Mouse (Mus musculus): ENCODE data around the gene Sertad1. TPM values are rescaled to one million over a fixed set of nuclear protein-coding genes. Genes with fewer than 3 reads are reported as not detected.

Sertad1 gene
- total RNA-seq, 2 experiments from 2014 or later, result 18.1 to 18.8 TPM

DNA sequence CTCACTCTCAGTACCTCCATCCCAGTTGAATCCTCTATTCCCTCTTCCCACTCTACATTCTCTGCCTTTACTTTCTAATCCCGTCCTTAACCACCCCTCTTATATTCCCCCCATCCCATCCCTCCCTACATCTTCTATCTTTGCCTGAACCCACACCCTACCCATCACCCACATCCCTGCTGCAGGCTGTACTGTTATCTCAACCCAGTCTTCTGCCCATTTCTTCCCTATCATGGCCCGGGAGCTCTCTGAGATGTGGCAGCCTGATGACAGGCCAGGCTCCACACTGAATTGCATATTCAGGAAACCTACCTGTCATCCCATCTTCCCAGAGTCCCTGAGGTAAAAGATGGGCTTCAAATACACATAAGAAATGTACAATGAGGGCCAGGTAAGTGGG is 52.1 kb downstream of the Sertad1 start:
- DNase-seq (ENCODE audit: low spot score in 2 of 2), result no peak

Other genes starting within 250 kb of the Sertad1 start
- gene Numbl, start 228.5 kb upstream of the Sertad1 start, total RNA-seq (2021), result 10 to 100 TPM; 21.0 to 21.1 TPM
- 100 to 1,000 TPM in 1 of 2 experiments, 10 to 100 TPM in 1; 95.4 to 102 TPM for gene Ltbp4, start 149.2 kb upstream of the Sertad1 start, total RNA-seq (2021)
- 10 to 100 TPM; 22.9 to 31.7 TPM for gene Shkbp1, start 130.9 kb upstream of the Sertad1 start, total RNA-seq (2021)
- gene Gm20479, start 129.5 kb upstream of the Sertad1 start, total RNA-seq (2021), result 1 to 10 TPM in 1 of 2 experiments, not detected in 1; 2.5 TPM
- gene Sptbn4, start 39.2 kb upstream of the Sertad1 start, total RNA-seq (2021), result 1 to 10 TPM; 1.2 to 1.4 TPM
- gene Blvrb, start 38.9 kb upstream of the Sertad1 start, total RNA-seq (2021), result 10 to 100 TPM; 58.4 to 62.1 TPM
- 10 to 100 TPM; 16.7 to 17.3 TPM for gene Sertad3, start 13.1 kb upstream of the Sertad1 start, total RNA-seq (2021)
- gene Prx, start 12.4 kb downstream of the Sertad1 start, total RNA-seq (2021), result 1 to 10 TPM; 7.0 to 8.8 TPM
- gene Hipk4, start 36.4 kb downstream of the Sertad1 start, total RNA-seq (2021), result 1 to 10 TPM; 1.4 to 1.8 TPM
- 100 to 1,000 TPM; 132 to 133 TPM for gene Pld3, start 66.3 kb downstream of the Sertad1 start, total RNA-seq (2021)
- 10 to 100 TPM; 21.6 to 28.0 TPM for gene 2310022A10Rik, start 66.3 kb downstream of the Sertad1 start, total RNA-seq (2021)
- gene Akt2, start 104.6 kb downstream of the Sertad1 start, total RNA-seq (2021), result 100 to 1,000 TPM; 195 to 220 TPM
- gene Ttc9b, start 167.0 kb downstream of the Sertad1 start, total RNA-seq (2021), result 1 to 10 TPM; 1.1 to 1.6 TPM
- 10 to 100 TPM; 30.3 to 31.9 TPM for gene Map3k10, start 187.7 kb downstream of the Sertad1 start, total RNA-seq (2021)
- gene Zfp607b, start 202.4 kb downstream of the Sertad1 start, total RNA-seq (2021), result 1 to 10 TPM; 2.9 to 3.5 TPM
- 10 to 100 TPM; 21.6 to 23.0 TPM for gene Zfp60, start 244.5 kb downstream of the Sertad1 start, total RNA-seq (2021)